Comparison of ENCODE assay signal across 32 mouse cellular contexts in genomic region chr5:21847438-21847837, GRCm38 (mm10). TPM values are rescaled to one million over a fixed set of nuclear protein-coding genes. Genes with fewer than 3 reads are reported as not detected.
"Had no signal": no experiment of that assay in that cellular context is flagged by ENCODE, and none has a peak within 500 bp of the region (broad histone marks: within the 10 kb centered on the region; RNA-seq: fewer than 3 reads in every experiment).

No protein-coding gene starts in this region.

- H3K27ac ChIP-seq: gastrocnemius, adult 2 months; heart, adult 2 months; hindbrain, embryonic 12.5 days; hindbrain, embryonic 14.5 days; kidney, embryonic 15.5 days; kidney, postnatal 0 days; limb, embryonic 13.5 days; limb, embryonic 15.5 days; liver, embryonic 12.5 days; liver, embryonic 14.5 days had no signal

- H3K4me2 ChIP-seq: heart, embryonic 12.5 days; hindbrain, embryonic 12.5 days; hindbrain, embryonic 14.5 days; kidney, embryonic 15.5 days; limb, embryonic 13.5 days; limb, embryonic 15.5 days; liver, embryonic 12.5 days had no signal

- H3K27me3 ChIP-seq: heart, embryonic 12.5 days; hindbrain, embryonic 12.5 days; kidney, embryonic 15.5 days; limb, embryonic 13.5 days; limb, embryonic 15.5 days; liver, embryonic 12.5 days had no signal

- H3K36me3 ChIP-seq: heart, embryonic 12.5 days; hindbrain, embryonic 12.5 days; kidney, embryonic 15.5 days; limb, embryonic 13.5 days; limb, embryonic 15.5 days; liver, embryonic 12.5 days had no signal

- ATAC-seq: hindbrain, embryonic 16.5 days; inflammation-experienced regulatory T-cells, adult 6 months; liver, embryonic 12.5 days had no signal

- DNase-seq: gastrocnemius, adult 2 months; gastrocnemius, postnatal 10 days; gastrocnemius, postnatal 25 days; heart, adult 2 months; heart, postnatal 10 days; heart, postnatal 36 days; kidney, adult 11 months; kidney, adult 2 months; kidney, adult 9 months; kidney, postnatal 14 days; kidney, postnatal 36 days; layer of hippocampus, adult 9-11 months; layer of hippocampus, postnatal 36 days; left cerebral cortex, postnatal 4 days had no signal

- H3K9me3 ChIP-seq: heart, embryonic 12.5 days; hindbrain, embryonic 12.5 days; kidney, embryonic 15.5 days; limb, embryonic 13.5 days; limb, embryonic 15.5 days; liver, embryonic 12.5 days had no signal

- H3K4me1 ChIP-seq: heart, embryonic 12.5 days; hindbrain, embryonic 12.5 days; kidney, embryonic 15.5 days; limb, embryonic 13.5 days; limb, embryonic 15.5 days had no signal

- H3K4me3 ChIP-seq: gastrocnemius, adult 2 months; heart, adult 2 months; heart, embryonic 12.5 days; hindbrain, embryonic 12.5 days; kidney, embryonic 15.5 days; limb, embryonic 13.5 days; limb, embryonic 15.5 days; liver, embryonic 12.5 days had no signal

- H3K9ac ChIP-seq: heart, embryonic 12.5 days; hindbrain, embryonic 12.5 days; hindbrain, embryonic 14.5 days; kidney, embryonic 15.5 days; limb, embryonic 13.5 days; limb, embryonic 15.5 days; liver, embryonic 12.5 days; liver, embryonic 14.5 days had no signal

RNA-seq across cellular contexts. Expression of gene Slc26a5, which starts 18.0 kb away (rescaled TPM):
- total RNA-seq: gastrocnemius, adult 2 months; gastrocnemius, postnatal 10 days; gastrocnemius, postnatal 25 days; gastrocnemius, postnatal 4 days; granulocyte monocyte progenitor cell, adult 5-6 weeks; heart, adult 2 months; heart, postnatal 10 days; heart, postnatal 36 days; hematopoietic stem cell, adult 5-6 weeks; layer of hippocampus, postnatal 36 days; liver, adult 2 months had no signal
- polyA plus RNA-seq: heart, adult 2 months; heart, embryonic 12.5 days; heart, embryonic 14.5 days; heart, embryonic 16.5 days; hindbrain, embryonic 12.5 days; inflammation-experienced regulatory T-cells, adult 6 months; kidney, adult 2 months; kidney, embryonic 15.5 days; kidney, postnatal 0 days; large intestine, adult 2 months; limb, embryonic 13.5 days; limb, embryonic 15.5 days; liver, adult 2 months; liver, embryonic 12.5 days; liver, embryonic 14.5 days had no signal
